Mouse (Mus musculus): ENCODE results near the gene Tcf23.

- TF ChIP-seq CTCF (IDR thresholded peaks at IDR 0.05; ENCODE audit: low read depth, low read length) (no peak), GATA1 (IDR thresholded peaks at IDR 0.05; ENCODE audit: borderline replicate concordance, low read length) (no peak)
Observed at GRCm38 (mm10) chr5:30918691-30919090, 49.8 kb upstream of the Tcf23 start.

Data from G1E (cell line).